Mouse (Mus musculus): ENCODE measurements around the gene Slc22a16. TPM values are rescaled to one million over a fixed set of nuclear protein-coding genes. Genes with fewer than 3 reads are reported as not detected.
"Not testable (repeated sequence)": the region's sequence is repeated elsewhere in the genome, so short reads cannot be mapped to it uniquely, and the experiment has no call there.

Slc22a16 gene
- polyA plus RNA-seq, 1 experiment, result not detected

GRCm38 (mm10) chr10:40526986-40527385, 43.1 kb upstream of the Slc22a16 start:
- Histone ChIP-seq H3K27me3 (ENCODE audit: control insufficient read depth, insufficient read depth, low read length) (no peaks in the 10 kb centered on the region), H3K4me3 (replicated peaks; ENCODE audit: insufficient read depth, low read depth, low read length) (no peak overlapping the region), H3K27ac (ENCODE audit: insufficient read depth, low read length) (no peak overlapping the region), H3K4me1 (ENCODE audit: control insufficient read depth, insufficient read depth, low read length) (no peaks in the 10 kb centered on the region)
- DNase-seq, result no peak
- TF ChIP-seq POLR2A (IDR thresholded peaks at IDR 0.05; ENCODE audit: borderline replicate concordance, insufficient read depth, low read length), result no peak
- no peak for TF ChIP-seq CTCF (IDR thresholded peaks at IDR 0.05; ENCODE audit: borderline replicate concordance, insufficient read depth, low read depth, low read length)
- WGBS, result 83% methylated on average over 3 of the region's 3 CpGs

DNA sequence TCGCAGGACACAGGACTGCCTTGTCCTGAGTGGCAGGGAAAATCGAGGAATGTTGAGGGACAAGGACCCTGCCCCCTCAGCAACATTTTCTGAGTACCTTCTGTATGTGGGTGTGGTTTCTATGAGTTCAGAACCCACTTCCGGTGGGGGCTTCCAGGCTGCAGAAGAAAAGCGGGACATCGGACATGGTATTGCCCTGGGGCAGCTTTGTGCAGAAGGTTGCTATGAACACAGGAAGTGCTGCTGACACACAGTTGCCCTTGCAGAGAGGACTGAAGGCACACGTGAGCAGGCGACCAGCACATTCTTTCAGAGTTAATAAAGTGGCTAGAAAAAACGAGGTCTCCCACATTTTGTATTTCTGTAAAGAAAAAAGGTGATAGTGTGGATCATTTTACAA, 42.6 kb upstream of the Slc22a16 start:
- Histone ChIP-seq H3K27me3 (ENCODE audit: control insufficient read depth, insufficient read depth, low read length) (no peaks in the 10 kb centered on the region), H3K27ac (ENCODE audit: insufficient read depth, low read length) (no peak overlapping the region), H3K4me3 (replicated peaks; ENCODE audit: insufficient read depth, low read depth, low read length) (no peak overlapping the region), H3K4me1 (ENCODE audit: control insufficient read depth, insufficient read depth, low read length) (no peaks in the 10 kb centered on the region)
- 54% methylated on average over 8 of the region's 8 CpGs for WGBS
- DNase-seq, result no peak
- no peak for TF ChIP-seq POLR2A (IDR thresholded peaks at IDR 0.05; ENCODE audit: borderline replicate concordance, insufficient read depth, low read length)
- TF ChIP-seq CTCF (IDR thresholded peaks at IDR 0.05; ENCODE audit: borderline replicate concordance, insufficient read depth, low read depth, low read length), result no peak

GRCm38 (mm10) chr10:40528668-40529067, 41.5 kb upstream of the Slc22a16 start:
- H3K27me3 ChIP-seq (ENCODE audit: control insufficient read depth, insufficient read depth, low read length), result no peaks in the 10 kb centered on the region
- DNase-seq, result no peak
- H3K27ac ChIP-seq (ENCODE audit: insufficient read depth, low read length), result no peak overlapping the region
- no peak overlapping the region for H3K4me3 ChIP-seq (replicated peaks; ENCODE audit: insufficient read depth, low read depth, low read length)
- no peak for TF ChIP-seq CTCF (IDR thresholded peaks at IDR 0.05; ENCODE audit: borderline replicate concordance, insufficient read depth, low read depth, low read length)
- no peak for TF ChIP-seq POLR2A (IDR thresholded peaks at IDR 0.05; ENCODE audit: borderline replicate concordance, insufficient read depth, low read length)
- H3K4me1 ChIP-seq (ENCODE audit: control insufficient read depth, insufficient read depth, low read length), result no peaks in the 10 kb centered on the region
- WGBS, result 35% methylated on average over 9 of the region's 10 CpGs

DNA sequence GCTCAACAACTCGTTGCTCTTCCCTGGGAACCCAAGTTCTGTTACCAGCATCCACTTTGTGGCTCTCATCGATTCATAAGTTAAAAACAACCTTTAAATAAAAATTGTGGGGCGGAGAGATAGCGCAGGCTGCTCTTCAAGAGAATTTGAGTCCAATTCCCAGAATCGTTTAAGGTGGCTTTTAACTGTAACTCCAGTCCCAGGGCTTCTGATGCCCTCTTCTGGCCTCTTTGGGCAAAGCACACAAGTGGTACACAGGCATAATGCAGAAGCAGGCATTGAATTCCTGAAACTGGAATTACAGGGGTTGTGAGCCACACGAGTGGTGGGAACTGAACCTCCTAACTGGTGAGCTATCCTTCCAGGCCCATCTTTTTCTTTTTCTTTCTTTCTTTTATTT, 40.5 kb upstream of the Slc22a16 start:
- 55% methylated on average over 6 of the region's 6 CpGs for WGBS

DNA sequence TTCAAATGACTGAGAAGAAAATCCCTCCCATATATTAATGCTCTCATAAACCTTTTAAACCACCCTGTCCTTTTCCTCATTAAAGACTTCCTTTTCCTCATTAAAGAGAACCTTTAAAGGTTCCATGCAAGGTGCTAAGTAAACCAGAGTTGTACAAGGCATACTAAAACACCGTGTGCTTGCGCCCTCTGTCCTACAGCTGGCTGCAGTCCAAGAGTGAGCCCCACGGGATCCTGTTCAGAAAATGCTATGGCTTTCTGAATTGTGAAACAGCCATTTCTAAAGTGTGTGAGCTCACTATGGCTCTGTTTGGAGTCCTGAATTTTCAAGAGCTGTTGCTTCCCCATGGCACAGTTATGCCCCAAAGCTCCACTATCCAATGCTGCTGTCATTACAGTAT, 39.5 kb upstream of the Slc22a16 start:
- no peaks in the 10 kb centered on the region for H3K4me1 ChIP-seq (ENCODE audit: control insufficient read depth, insufficient read depth, low read length)

More for the DNA sequence above, 40.5 kb upstream of the Slc22a16 start:
- Histone ChIP-seq H3K4me3 (replicated peaks; ENCODE audit: insufficient read depth, low read depth, low read length) (no peak overlapping the region), H3K27ac (ENCODE audit: insufficient read depth, low read length) (no peak overlapping the region), H3K27me3 (ENCODE audit: control insufficient read depth, insufficient read depth, low read length) (no peaks in the 10 kb centered on the region), H3K4me1 (ENCODE audit: control insufficient read depth, insufficient read depth, low read length) (no peaks in the 10 kb centered on the region)
- TF ChIP-seq CTCF (IDR thresholded peaks at IDR 0.05; ENCODE audit: borderline replicate concordance, insufficient read depth, low read depth, low read length) (peak; percentile 33; the same call in 1 of the 2 replicates), POLR2A (IDR thresholded peaks at IDR 0.05; ENCODE audit: borderline replicate concordance, insufficient read depth, low read length) (no peak)
- DNase-seq, result no peak

DNA sequence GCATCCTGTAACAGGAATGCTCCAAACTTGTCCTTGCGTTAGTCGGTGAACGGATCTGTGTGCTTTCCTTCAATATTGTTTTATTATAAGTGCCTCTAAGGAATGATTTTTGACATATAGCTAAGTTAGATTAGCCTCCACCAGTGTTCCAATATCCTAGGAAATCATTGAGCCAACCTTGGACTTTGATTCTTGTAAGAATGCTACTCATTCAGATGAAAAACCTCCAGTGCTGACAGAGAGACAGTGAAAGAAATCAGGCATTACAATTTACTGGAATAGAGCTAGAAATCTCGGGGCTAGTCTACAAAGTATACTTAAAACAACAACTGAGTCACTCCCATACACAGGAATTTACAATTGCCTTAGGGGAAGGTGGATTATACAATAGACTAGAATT, 37.5 kb upstream of the Slc22a16 start:
- not testable (repeated sequence) for H3K27me3 ChIP-seq (ENCODE audit: control insufficient read depth, insufficient read depth, low read length); H3K4me1 ChIP-seq (ENCODE audit: control insufficient read depth, insufficient read depth, low read length); H3K4me3 ChIP-seq (replicated peaks; ENCODE audit: insufficient read depth, low read depth, low read length); H3K27ac ChIP-seq (ENCODE audit: insufficient read depth, low read length); DNase-seq
- WGBS, result 90% methylated on average over 4 of the region's 4 CpGs

More for the DNA sequence above, 39.5 kb upstream of the Slc22a16 start:
- no peaks in the 10 kb centered on the region for H3K27me3 ChIP-seq (ENCODE audit: control insufficient read depth, insufficient read depth, low read length)
- 30% methylated on average over 3 of the region's 3 CpGs for WGBS
- H3K4me3 ChIP-seq (replicated peaks; ENCODE audit: insufficient read depth, low read depth, low read length), result no peak overlapping the region
- no peak overlapping the region for H3K27ac ChIP-seq (ENCODE audit: insufficient read depth, low read length)
- no peak for TF ChIP-seq CTCF (IDR thresholded peaks at IDR 0.05; ENCODE audit: borderline replicate concordance, insufficient read depth, low read depth, low read length)
- no peak for TF ChIP-seq POLR2A (IDR thresholded peaks at IDR 0.05; ENCODE audit: borderline replicate concordance, insufficient read depth, low read length)
- DNase-seq, result no peak

GRCm38 (mm10) chr10:40541351-40541750, 28.8 kb upstream of the Slc22a16 start:
- H3K4me3 ChIP-seq (replicated peaks; ENCODE audit: insufficient read depth, low read depth, low read length), result no peak overlapping the region
- no peak for TF ChIP-seq CTCF (IDR thresholded peaks at IDR 0.05; ENCODE audit: borderline replicate concordance, insufficient read depth, low read depth, low read length)
- TF ChIP-seq POLR2A (IDR thresholded peaks at IDR 0.05; ENCODE audit: borderline replicate concordance, insufficient read depth, low read length), result no peak
- H3K27me3 ChIP-seq (ENCODE audit: control insufficient read depth, insufficient read depth, low read length), result no peaks in the 10 kb centered on the region
- no peak overlapping the region for H3K27ac ChIP-seq (ENCODE audit: insufficient read depth, low read length)
- WGBS, result 77% methylated on average over 6 of the region's 6 CpGs
- H3K4me1 ChIP-seq (ENCODE audit: control insufficient read depth, insufficient read depth, low read length), result no peaks in the 10 kb centered on the region; the same call in 1 of the 2 replicates
- no peak for DNase-seq

DNA sequence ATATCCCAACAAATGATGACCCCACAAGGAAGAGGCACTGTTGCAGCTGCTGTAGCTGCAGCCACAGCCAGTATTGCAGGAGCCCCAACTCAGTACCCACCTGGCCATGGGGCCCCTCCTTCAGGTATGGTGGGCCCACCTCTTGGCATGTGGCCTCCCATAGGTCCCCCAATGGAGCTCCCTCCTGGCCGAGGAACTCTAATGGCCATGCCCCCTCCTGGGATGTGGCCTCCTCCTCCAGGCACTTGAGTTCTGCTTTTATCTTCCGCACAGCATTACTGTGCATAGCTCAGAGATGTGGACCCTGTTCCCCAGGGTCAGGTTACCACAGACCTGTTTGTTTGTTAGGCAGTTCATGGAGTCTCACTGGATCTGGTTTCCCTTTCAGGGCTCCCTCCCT, 20.8 kb upstream of the Slc22a16 start:
- 81% methylated on average over 2 of the region's 2 CpGs for WGBS
- Histone ChIP-seq H3K4me3 (replicated peaks; ENCODE audit: insufficient read depth, low read depth, low read length) (no peak overlapping the region), H3K27ac (ENCODE audit: insufficient read depth, low read length) (no peak overlapping the region), H3K27me3 (ENCODE audit: control insufficient read depth, insufficient read depth, low read length) (no peaks in the 10 kb centered on the region), H3K4me1 (ENCODE audit: control insufficient read depth, insufficient read depth, low read length) (no peaks in the 10 kb centered on the region)
- TF ChIP-seq POLR2A (IDR thresholded peaks at IDR 0.05; ENCODE audit: borderline replicate concordance, insufficient read depth, low read length) (no peak), CTCF (IDR thresholded peaks at IDR 0.05; ENCODE audit: borderline replicate concordance, insufficient read depth, low read depth, low read length) (no peak)
- DNase-seq, result no peak

Data from cerebellum, adult 2 months (tissue).